Mouse (Mus musculus) right cerebral cortex, postnatal 10 days (tissue): Measurements from ENCODE around the gene Il34.
A peak's percentile ranks its signal among the peaks of the same experiment; 100 is the strongest.
"Not testable (repeated sequence)": the region's sequence is repeated elsewhere in the genome, so short reads cannot be mapped to it uniquely, and the experiment has no call there.

Experiments used
- DNase-seq, 2 experiments: peaks; one replicate each; pipeline ENCODE4 v3.0.0; 2021; ENCODE audit warnings: low spot score in 2 of 2

The Il34 gene

GRCm38 (mm10) chr8:110810481-110811065, 4.8 kb upstream of the Il34 start:
- DNase-seq: no peak

- no peak for DNase-seq
Observed at GRCm38 (mm10) chr8:110809831-110810230, 4.1 kb upstream of the Il34 start.

DNA sequence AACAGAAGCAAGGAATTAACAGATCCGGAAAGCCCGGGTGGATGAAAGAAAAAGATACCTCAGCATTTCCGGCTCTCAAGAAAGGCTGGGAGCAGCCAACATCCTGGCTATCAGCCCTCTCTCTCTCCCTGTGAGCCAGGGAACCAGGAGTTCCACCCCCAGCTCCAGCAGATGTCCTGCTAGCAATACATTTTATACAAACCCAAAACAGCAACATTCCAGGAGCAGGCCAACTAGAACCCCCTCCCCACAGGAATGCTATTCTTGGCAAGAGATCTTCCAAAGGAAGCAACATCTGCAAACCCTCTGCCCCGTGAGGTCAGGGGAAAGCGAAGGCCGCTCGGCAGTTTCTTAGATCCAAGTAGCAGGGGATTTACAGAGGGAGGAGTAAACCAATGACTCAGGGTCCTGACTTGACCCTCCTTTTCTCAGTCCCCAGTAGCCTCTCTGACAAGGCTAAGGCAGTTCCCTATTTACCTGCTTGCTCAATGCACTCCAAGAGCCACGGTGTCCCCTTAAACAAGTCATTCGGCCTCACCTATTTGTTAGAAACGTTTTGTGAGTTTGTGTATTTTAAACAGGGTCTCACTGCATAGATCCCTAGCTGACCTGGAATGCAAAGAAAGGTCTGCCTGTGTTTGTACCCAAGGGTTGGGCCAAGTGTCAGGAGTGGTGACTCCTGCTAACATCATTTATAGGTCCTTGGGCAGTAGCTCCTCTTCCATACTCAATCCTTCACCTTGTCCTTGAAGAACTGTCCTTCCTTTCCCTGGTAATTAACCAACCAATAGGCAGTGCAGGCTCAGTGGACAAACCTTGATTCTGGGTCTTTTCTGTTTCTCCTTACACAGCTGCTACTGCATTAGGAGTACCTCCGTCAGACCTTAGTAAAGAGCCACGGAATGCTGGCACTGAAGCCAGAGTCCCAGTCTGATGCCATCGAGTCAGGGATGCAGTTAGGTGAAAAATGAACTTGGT, 3.1 kb upstream of the Il34 start:
- peak; percentile 34 to 58 for DNase-seq

DNA sequence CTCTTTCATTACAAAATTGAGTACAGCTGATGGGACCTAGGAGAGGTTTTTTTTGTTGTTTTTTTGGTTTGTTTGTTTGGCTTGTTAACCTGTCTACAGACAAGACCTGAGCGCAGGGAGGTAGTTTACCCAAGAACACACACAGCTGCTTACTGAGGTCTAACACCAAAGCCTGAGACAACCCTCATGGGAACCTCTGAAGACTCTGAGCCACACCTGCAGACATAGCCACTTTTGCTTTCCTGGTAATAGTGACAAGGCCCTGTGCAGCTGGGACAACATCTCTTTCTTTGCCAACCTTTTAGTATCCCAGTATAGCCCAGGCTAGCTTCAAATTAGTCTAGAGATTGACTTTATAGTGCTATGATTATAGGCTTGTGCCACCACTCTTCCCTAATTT, 422 bp upstream of the Il34 start:
- DNase-seq: no peak

GRCm38 (mm10) chr8:110804825-110805514, 754 bp downstream of the Il34 start:
- DNase-seq: no peak

- DNase-seq: no peak
Observed at GRCm38 (mm10) chr8:110803856-110804255, 1.9 kb downstream of the Il34 start.

DNA sequence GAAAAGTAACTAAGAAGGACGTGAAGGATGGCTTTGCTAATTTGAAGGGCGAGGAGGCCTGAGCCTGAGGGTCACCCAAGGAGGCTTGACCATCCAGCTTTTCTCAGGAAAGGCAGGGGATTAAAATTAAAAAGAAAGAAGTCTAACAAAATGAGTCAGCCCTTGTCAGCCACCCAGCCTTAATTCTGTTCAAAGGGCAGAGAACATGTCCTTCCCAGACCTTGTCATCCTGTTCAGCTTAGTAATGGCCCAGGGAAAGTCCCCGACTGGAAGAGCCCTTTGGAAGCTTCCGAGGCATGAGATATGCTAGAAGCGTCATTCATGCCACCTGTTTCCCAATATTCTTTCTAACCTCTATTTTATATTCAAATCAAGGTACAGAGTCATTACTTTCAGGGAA, 2.7 kb downstream of the Il34 start:
- DNase-seq: no peak

DNA sequence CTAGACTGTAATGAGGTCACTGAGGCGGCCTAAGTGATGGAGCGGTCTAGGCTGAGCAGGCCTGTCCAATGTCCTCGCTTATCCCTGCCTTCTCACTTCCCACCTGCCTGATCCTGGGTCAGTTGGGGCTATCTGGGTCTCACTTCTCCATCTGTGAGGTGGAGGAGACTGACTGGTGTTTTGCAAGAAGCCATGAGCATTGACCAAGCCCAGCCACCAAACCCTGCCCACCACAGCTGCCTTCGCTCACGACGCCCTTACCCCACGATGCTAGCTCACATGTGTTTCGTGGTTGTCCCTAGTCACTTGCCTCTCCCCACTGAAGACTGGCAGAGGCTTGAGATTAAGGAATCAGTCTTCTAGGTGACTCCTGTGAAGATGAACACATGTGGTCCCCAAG, 8.6 kb downstream of the Il34 start:
- DNase-seq: no peak

GRCm38 (mm10) chr8:110794363-110794965, 11.3 kb downstream of the Il34 start:
- DNase-seq: no peak

DNA sequence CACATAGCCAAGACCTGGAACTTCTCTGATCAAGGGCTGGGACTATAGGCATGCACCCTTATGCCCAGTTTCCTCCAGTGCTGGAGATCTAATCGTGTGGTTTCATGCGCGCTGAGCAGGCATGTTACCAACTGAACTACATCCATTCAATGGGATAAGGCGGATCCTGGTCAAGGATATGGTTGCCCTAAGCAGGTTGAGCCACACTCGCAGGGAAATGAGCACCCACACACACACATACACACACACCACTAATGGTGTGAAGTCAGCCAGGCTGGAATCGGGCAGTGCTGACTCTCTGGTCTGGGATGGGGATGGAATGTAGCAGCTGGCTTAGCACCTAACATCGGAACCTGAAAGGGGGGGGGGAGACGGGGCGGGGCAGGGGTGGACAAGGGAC, 11.8 kb downstream of the Il34 start:
- no peak for DNase-seq

- peak in 1 of 2 experiments; percentile 42 for DNase-seq
Observed at GRCm38 (mm10) chr8:110793511-110793910, 12.2 kb downstream of the Il34 start.

DNA sequence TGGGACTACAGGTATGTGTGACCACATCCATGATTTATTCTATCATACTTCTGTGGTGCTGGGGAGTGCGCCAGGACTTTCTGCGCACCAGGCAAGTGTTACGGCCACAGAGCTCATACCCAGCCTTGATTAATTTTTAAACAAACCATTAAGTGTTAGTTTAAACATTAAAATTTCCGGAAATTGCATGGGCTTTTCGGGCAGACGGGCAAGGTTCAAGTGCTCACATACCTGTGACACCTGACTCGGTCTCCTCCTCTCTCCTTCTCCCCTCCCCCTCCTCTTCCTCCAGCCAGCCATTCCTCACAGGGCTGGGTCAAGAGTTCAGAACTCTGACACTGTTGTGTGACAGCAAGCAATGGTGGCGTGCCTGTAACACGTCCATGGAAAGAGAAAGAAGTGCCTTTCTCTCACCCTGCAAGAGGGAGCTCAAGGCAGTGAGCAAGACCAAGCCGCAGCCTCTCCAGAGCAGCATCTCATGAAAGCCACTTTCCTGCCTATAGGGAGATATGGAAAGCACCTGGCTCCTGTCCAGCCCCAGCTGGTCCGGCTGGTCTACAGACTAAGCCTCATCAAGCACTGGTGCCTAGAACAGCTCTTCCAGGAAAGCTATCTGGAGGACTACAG, 13.0 kb downstream of the Il34 start:
- DNase-seq: peak; percentile 71 to 75

GRCm38 (mm10) chr8:110791164-110791563, 14.6 kb downstream of the Il34 start:
- no peak for DNase-seq

- DNase-seq: no peak
Observed at GRCm38 (mm10) chr8:110790270-110790669, 15.5 kb downstream of the Il34 start.

DNA sequence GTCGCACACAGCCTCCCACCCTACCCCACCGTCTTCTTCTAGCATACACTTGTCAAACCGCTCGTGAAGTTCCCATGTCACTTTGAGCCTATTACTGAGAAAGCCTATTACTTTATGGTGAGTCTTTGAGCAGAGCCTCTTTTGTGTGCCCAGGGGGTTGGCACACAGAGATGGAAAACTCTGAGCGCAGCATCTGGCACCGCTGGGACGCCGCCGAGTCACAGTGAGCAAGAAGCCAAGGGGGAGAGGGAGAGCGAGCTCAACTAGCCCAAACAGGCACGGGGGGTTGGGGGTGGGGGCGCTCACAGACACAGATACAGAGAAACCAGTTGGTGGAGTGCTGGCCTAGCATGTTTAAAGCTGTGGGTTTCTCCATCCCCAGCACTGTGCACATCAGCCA, 16.2 kb downstream of the Il34 start:
- no peak for DNase-seq

GRCm38 (mm10) chr8:110788981-110789380, 16.7 kb downstream of the Il34 start:
- DNase-seq: no peak

- no peak for DNase-seq
Observed at GRCm38 (mm10) chr8:110787411-110787954, 18.2 kb downstream of the Il34 start.

GRCm38 (mm10) chr8:110786934-110787333, 18.8 kb downstream of the Il34 start:
- DNase-seq: no peak

GRCm38 (mm10) chr8:110786501-110786900, 19.2 kb downstream of the Il34 start:
- not testable (repeated sequence) for DNase-seq

DNA sequence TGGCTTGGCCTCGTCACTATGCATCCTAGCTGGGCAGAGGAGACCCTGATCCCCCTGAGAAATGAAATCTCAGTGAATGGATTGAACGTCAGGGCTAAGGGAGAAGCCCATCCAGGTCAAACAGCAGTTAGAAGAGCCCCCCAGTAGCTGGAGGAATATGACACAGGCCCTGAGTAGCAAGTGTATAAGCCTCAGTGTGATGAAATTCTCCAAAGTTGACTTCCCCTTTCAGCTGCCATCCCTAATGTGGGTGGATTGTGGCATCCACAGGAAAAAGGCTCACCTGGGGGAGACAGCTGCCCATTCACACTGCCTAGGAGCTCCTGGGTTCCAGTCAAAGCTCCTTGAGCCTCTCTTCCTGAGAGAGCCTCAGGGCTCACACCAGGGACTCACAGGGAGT, 20.4 kb downstream of the Il34 start:
- no peak for DNase-seq
